Mouse (Mus musculus) myocyte (in vitro differentiated cells): ENCODE data around the gene Mum1l1. TPM values are rescaled to one million over a fixed set of nuclear protein-coding genes. Genes with fewer than 3 reads are reported as not detected.
"Not testable (repeated sequence)": the region's sequence is repeated elsewhere in the genome, so short reads cannot be mapped to it uniquely, and the experiment has no call there.

ENCODE experiments used
- H3K27me3 ChIP-seq: one replicate; pipeline ENCODE4 v1.6.1; 2011; ENCODE audit not compliant: control insufficient read depth, insufficient read depth, insufficient read length
- H3K36me3 ChIP-seq: one replicate; pipeline ENCODE4 v1.6.1; 2011; ENCODE audit not compliant: control insufficient read depth, insufficient read depth
- H3K4me2 ChIP-seq: one replicate; pipeline ENCODE4 v1.6.1; 2011; ENCODE audit warnings: low read depth, control low read depth
- H3K4me3 ChIP-seq: one replicate; pipeline ENCODE4 v1.5.1; 2011; ENCODE audit warnings: mild to moderate bottlenecking, control low read depth, moderate library complexity
- H3K79me2 ChIP-seq: one replicate; pipeline ENCODE4 v1.6.1; 2011; ENCODE audit not compliant: control insufficient read depth, insufficient read depth
- H3ac ChIP-seq: one replicate; pipeline ENCODE4 v1.6.1; 2011; ENCODE audit not compliant: control insufficient read depth, insufficient read length
- CEBPB ChIP-seq: IDR thresholded peaks from 2 replicates; pipeline ENCODE4 v1.6.1; 2011; ENCODE audit warnings: mild to moderate bottlenecking, moderate library complexity; ENCODE audit not compliant: poor library complexity, insufficient read depth, severe bottlenecking
- E2F4 ChIP-seq: IDR thresholded peaks from one replicate; pipeline ENCODE4 v1.6.1; 2011; ENCODE audit warnings: mild to moderate bottlenecking, control low read depth, moderate library complexity; ENCODE audit not compliant: insufficient read depth
- MAX ChIP-seq: IDR thresholded peaks from one replicate; pipeline ENCODE4 v1.6.1; 2011; ENCODE audit warnings: low read depth, mild to moderate bottlenecking, control low read depth
- MYOD1 ChIP-seq, 3 experiments: IDR thresholded peaks; one replicate each; pipeline ENCODE4 v1.6.1; 2011; ENCODE audit warnings: control low read depth in 2 of 3, low read depth in 2 of 3, mild to moderate bottlenecking in 2 of 3, moderate library complexity in 1 of 3; ENCODE audit not compliant: insufficient read length in 2 of 3, control insufficient read depth in 1 of 3
- MYOG ChIP-seq, 3 experiments: IDR thresholded peaks; one replicate each; pipeline ENCODE4 v1.6.1; 2011; ENCODE audit warnings: control low read depth in 2 of 3, low read depth in 2 of 3, mild to moderate bottlenecking in 2 of 3; ENCODE audit not compliant: insufficient read length in 2 of 3, control insufficient read depth in 1 of 3, insufficient read depth in 1 of 3
- POLR2A ChIP-seq: IDR thresholded peaks from one replicate; pipeline ENCODE4 v1.6.1; 2011; ENCODE audit warnings: low read depth, mild to moderate bottlenecking, control low read depth, moderate library complexity; ENCODE audit not compliant: insufficient read length
- POLR2AphosphoS2 ChIP-seq: IDR thresholded peaks from one replicate; pipeline ENCODE4 v1.6.1; 2011; ENCODE audit warnings: low read depth, control low read depth; ENCODE audit not compliant: insufficient read length
- REST ChIP-seq: IDR thresholded peaks from one replicate; pipeline ENCODE4 v1.6.1; 2011; ENCODE audit warnings: mild to moderate bottlenecking, control low read depth, moderate library complexity; ENCODE audit not compliant: insufficient read depth, insufficient read length
- SRF ChIP-seq: IDR thresholded peaks from one replicate; pipeline ENCODE4 v1.6.1; 2011; ENCODE audit warnings: low read depth; ENCODE audit not compliant: control insufficient read depth, insufficient read length
- TCF12 ChIP-seq: IDR thresholded peaks from one replicate; pipeline ENCODE4 v1.6.1; 2011; ENCODE audit warnings: mild to moderate bottlenecking, control low read depth; ENCODE audit not compliant: poor library complexity, insufficient read depth, severe bottlenecking
- TCF3 ChIP-seq: IDR thresholded peaks from one replicate; pipeline ENCODE4 v1.6.1; 2011; ENCODE audit warnings: low read depth, control low read depth; ENCODE audit not compliant: insufficient read length
- USF1 ChIP-seq: IDR thresholded peaks from one replicate; pipeline ENCODE4 v1.6.1; 2011; ENCODE audit warnings: low read depth, mild to moderate bottlenecking, control low read depth, moderate library complexity
- polyA plus RNA-seq: library from polyadenylated mRNA; unstranded; fragments of >200 nt; fragmentation: generic; extraction: Trizol; gene quantifications from one replicate; pipeline ENCODE4 v1.2.1, GENCODE M21; 2012; ENCODE audit warnings: missing spikeins

Gene Mum1l1
- 2.9 TPM for polyA plus RNA-seq

DNA sequence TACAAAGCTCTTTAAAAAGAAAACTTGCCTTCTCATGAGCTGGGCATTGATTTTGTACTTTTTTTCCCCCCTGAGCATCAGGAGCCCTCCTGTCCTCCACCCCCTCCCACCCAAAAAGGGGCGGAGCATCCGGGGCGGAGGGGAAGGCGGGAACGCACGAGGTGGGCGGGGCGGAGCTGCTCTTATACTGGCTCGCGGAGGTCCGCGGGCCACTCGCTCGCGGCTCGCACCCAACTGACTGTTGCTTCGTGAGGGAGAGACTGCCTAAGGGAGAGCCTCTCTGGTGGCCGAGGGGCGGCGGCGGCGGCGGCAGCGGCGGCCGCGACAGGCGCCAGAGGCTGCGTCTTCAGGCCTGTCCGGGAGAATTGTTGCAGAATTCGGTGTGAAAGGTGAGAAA, at the start of gene Mum1l1:
TSS of gene Mum1l1 (plus strand) at position 214 of the 397 bp plus-strand sequence.
- no peaks in the 10 kb centered on the region for H3K79me2 ChIP-seq
- peak within 1 kb of the TSS; percentile 28 for H3K4me3 ChIP-seq
- no peaks in the 10 kb centered on the region for H3K36me3 ChIP-seq
- H3ac ChIP-seq = no peak within 1 kb of the TSS
- TF ChIP-seq CEBPB (no peak), MYOD1 (IDR thresholded peaks at IDR 0.05; ENCODE audit: control insufficient read depth in 1 of 3, insufficient read length in 2 of 3, low read depth in 2 of 3) (no peak), E2F4 (no peak), POLR2AphosphoS2 (peak; percentile 60), TCF12 (no peak), TCF3 (no peak), MAX (no peak), POLR2A (peak; percentile 81), MYOG (IDR thresholded peaks at IDR 0.05; ENCODE audit: control insufficient read depth in 1 of 3, insufficient read depth in 1 of 3, insufficient read length in 2 of 3, low read depth in 2 of 3) (no peak), SRF (no peak), USF1 (no peak), REST (no peak)
- peak within 1 kb of the TSS; percentile 53 for H3K4me2 ChIP-seq
- H3K27me3 ChIP-seq = no peaks in the 10 kb centered on the region

DNA sequence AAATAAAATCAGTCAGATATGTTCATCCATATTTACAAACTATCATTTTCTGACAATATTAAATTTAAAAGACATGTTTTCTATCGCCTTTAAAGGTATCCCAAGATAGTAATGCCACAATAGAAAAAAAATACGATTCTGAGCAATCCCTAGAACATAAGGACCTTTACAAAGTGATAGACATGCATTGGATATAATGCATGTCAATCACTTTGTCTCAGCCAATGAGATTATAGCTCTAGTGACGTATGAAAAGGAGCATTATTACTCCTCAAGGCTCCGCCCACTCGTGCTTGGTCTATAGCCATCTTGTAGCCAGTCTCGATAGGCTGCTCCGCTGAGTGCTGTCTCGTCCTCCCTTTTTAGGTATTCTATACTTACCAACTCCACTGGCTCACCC, 30.9 kb upstream of the Mum1l1 start, which contains the start of gene 4933428M09Rik:
TSS of gene 4933428M09Rik (plus strand) at position 301 of the 400 bp plus-strand sequence.
- Histone ChIP-seq H3K27me3 (no peaks in the 10 kb centered on the region), H3ac (no peak within 1 kb of the TSS), H3K4me3 (no peak within 1 kb of the TSS), H3K79me2 (no peaks in the 10 kb centered on the region), H3K36me3 (no peaks in the 10 kb centered on the region), H3K4me2 (no peak within 1 kb of the TSS)
- TF ChIP-seq MYOD1 (IDR thresholded peaks at IDR 0.05; ENCODE audit: control insufficient read depth in 1 of 3, insufficient read length in 2 of 3, low read depth in 2 of 3) (no peak), CEBPB (no peak), TCF3 (no peak), TCF12 (no peak), POLR2A (no peak), USF1 (no peak), MAX (no peak), MYOG (IDR thresholded peaks at IDR 0.05; ENCODE audit: control insufficient read depth in 1 of 3, insufficient read depth in 1 of 3, insufficient read length in 2 of 3, low read depth in 2 of 3) (no peak), SRF (no peak), E2F4 (no peak), REST (no peak), POLR2AphosphoS2 (no peak)

- H3K36me3 ChIP-seq, H3K4me2 ChIP-seq, H3K27me3 ChIP-seq, H3ac ChIP-seq, H3K4me3 ChIP-seq, H3K79me2 ChIP-seq: not testable (repeated sequence)
These were observed 18.3 kb upstream of the Mum1l1 start for GRCm38 (mm10) chrX:139191506-139191905.

GRCm38 (mm10) chrX:139194572-139195279, 15.1 kb upstream of the Mum1l1 start:
- no peak overlapping the region for H3ac ChIP-seq
- H3K79me2 ChIP-seq = no peaks in the 10 kb centered on the region
- H3K4me3 ChIP-seq = no peak overlapping the region
- H3K4me2 ChIP-seq = peak overlapping the region; percentile 12
- H3K27me3 ChIP-seq = no peaks in the 10 kb centered on the region
- no peaks in the 10 kb centered on the region for H3K36me3 ChIP-seq
- TF ChIP-seq MAX = no peak

DNA sequence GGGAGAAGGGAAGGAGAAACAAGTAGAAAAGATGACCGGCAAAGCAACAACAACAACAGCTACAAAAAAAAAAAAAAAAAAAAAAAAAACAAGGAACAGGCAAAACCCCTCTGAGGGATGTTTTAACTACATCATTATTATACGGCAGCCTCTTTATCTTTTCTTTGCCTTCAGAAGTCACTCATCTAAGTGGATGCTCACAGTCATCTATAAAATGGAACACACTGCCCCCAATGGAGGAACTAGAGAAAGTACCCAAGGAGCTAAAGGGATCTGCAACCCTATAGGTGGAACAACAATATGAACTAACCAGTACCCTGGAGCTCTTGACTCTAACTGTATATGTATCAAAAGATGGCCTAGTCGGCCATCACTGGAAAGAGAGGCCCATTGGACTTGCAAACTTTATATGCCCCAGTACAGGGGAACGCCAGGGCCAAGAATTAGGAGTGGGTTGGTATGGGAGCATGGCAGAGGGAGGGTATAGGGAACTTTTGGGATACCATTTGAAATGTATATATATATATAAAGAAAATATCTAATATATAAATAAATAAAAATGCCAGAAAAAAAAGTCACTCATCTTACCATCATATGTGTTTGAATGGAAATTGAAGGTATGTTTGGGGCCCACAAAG, 532 bp upstream of the Mum1l1 start:
- H3K4me2 ChIP-seq, H3K27me3 ChIP-seq: not testable (repeated sequence)
- peak overlapping the region; percentile 28 for H3K4me3 ChIP-seq

GRCm38 (mm10) chrX:139214765-139215164, 4.9 kb downstream of the Mum1l1 start:
- Histone ChIP-seq H3K4me2 (no peak overlapping the region), H3ac (no peak overlapping the region), H3K4me3 (no peak overlapping the region), H3K79me2 (peaks cover 7% of the 10 kb centered on the region), H3K27me3 (no peaks in the 10 kb centered on the region), H3K36me3 (no peaks in the 10 kb centered on the region)
- TF ChIP-seq MYOG (IDR thresholded peaks at IDR 0.05; ENCODE audit: control insufficient read depth in 1 of 3, insufficient read depth in 1 of 3, insufficient read length in 2 of 3, low read depth in 2 of 3) = no peak
- no peak for TF ChIP-seq SRF

More for the DNA sequence above, 532 bp upstream of the Mum1l1 start:
- not testable (repeated sequence) for H3K36me3 ChIP-seq, H3K79me2 ChIP-seq, H3ac ChIP-seq
